Mouse (Mus musculus): ENCODE measurements around the gene Kif21a. TPM values are rescaled to one million over a fixed set of nuclear protein-coding genes. Genes with fewer than 3 reads are reported as not detected.

Kif21a gene
- polyA plus RNA-seq, 1 experiment from 2014 or later: 4.9 TPM

- Histone ChIP-seq H3K36me3 (peaks cover 30% of the 10 kb centered on the region), H3K4me3 (no peak overlapping the region), H3K27ac (no peak overlapping the region), H3K9me3 (no peaks in the 10 kb centered on the region), H3K4me1 (no peaks in the 10 kb centered on the region), H3K27me3 (ENCODE audit: insufficient read depth, poor library complexity, severe bottlenecking) (no peaks in the 10 kb centered on the region)
- WGBS: 70% methylated on average over 2 of the region's 2 CpGs
- no peak for DNase-seq (ENCODE audit: low spot score)
These were observed 86.4 kb downstream of the Kif21a start for GRCm38 (mm10) chr15:90963320-90963719.

- no peak overlapping the region for H3K27ac ChIP-seq
- no peak for DNase-seq (ENCODE audit: low spot score)
- no peaks in the 10 kb centered on the region for H3K27me3 ChIP-seq (ENCODE audit: insufficient read depth, poor library complexity, severe bottlenecking)
- H3K36me3 ChIP-seq: peaks cover 22% of the 10 kb centered on the region
- H3K4me1 ChIP-seq: no peaks in the 10 kb centered on the region
- H3K4me3 ChIP-seq: no peak overlapping the region
- no peaks in the 10 kb centered on the region for H3K9me3 ChIP-seq
- WGBS: 57% methylated on average over 4 of the region's 4 CpGs
These were observed 87.2 kb downstream of the Kif21a start for GRCm38 (mm10) chr15:90962548-90962947.

GRCm38 (mm10) chr15:90960831-90961554, 88.8 kb downstream of the Kif21a start:
- Histone ChIP-seq H3K4me3 (no peak overlapping the region), H3K27ac (no peak overlapping the region), H3K4me1 (no peaks in the 10 kb centered on the region), H3K36me3 (peaks cover 9% of the 10 kb centered on the region), H3K9me3 (no peaks in the 10 kb centered on the region), H3K27me3 (ENCODE audit: insufficient read depth, poor library complexity, severe bottlenecking) (no peaks in the 10 kb centered on the region)
- WGBS: 81% methylated on average over 8 of the region's 8 CpGs
- no peak for DNase-seq (ENCODE audit: low spot score)

GRCm38 (mm10) chr15:90951383-90951782, 98.4 kb downstream of the Kif21a start:
- no peak overlapping the region for H3K4me3 ChIP-seq
- 91% methylated on average over 6 of the region's 6 CpGs for WGBS
- no peaks in the 10 kb centered on the region for H3K9me3 ChIP-seq
- DNase-seq (ENCODE audit: low spot score): no peak
- H3K36me3 ChIP-seq: no peaks in the 10 kb centered on the region
- H3K27me3 ChIP-seq (ENCODE audit: insufficient read depth, poor library complexity, severe bottlenecking): no peaks in the 10 kb centered on the region
- no peak overlapping the region for H3K27ac ChIP-seq
- H3K4me1 ChIP-seq: no peaks in the 10 kb centered on the region

- Histone ChIP-seq H3K36me3 (peaks cover under 1% of the 10 kb centered on the region), H3K9me3 (no peaks in the 10 kb centered on the region), H3K27ac (no peak overlapping the region), H3K4me3 (no peak overlapping the region), H3K4me1 (peaks cover 12% of the 10 kb centered on the region), H3K27me3 (ENCODE audit: insufficient read depth, poor library complexity, severe bottlenecking) (no peaks in the 10 kb centered on the region)
- 25% methylated on average over 1 of the region's 1 CpGs for WGBS
- no peak for DNase-seq (ENCODE audit: low spot score)
These were observed 111.3 kb downstream of the Kif21a start for GRCm38 (mm10) chr15:90938469-90938868.

- no peaks in the 10 kb centered on the region for H3K27me3 ChIP-seq (ENCODE audit: insufficient read depth, poor library complexity, severe bottlenecking)
- H3K4me3 ChIP-seq: no peak overlapping the region
- H3K36me3 ChIP-seq: no peaks in the 10 kb centered on the region
- H3K27ac ChIP-seq: no peak overlapping the region
- 55% methylated on average over 6 of the region's 6 CpGs for WGBS
- H3K9me3 ChIP-seq: no peaks in the 10 kb centered on the region
- peaks cover 11% of the 10 kb centered on the region for H3K4me1 ChIP-seq
- DNase-seq (ENCODE audit: low spot score): no peak
These were observed 114.2 kb downstream of the Kif21a start for GRCm38 (mm10) chr15:90935579-90935978.

GRCm38 (mm10) chr15:90931451-90931850, 118.3 kb downstream of the Kif21a start:
- 67% methylated on average over 5 of the region's 5 CpGs for WGBS

GRCm38 (mm10) chr15:90929043-90929442, 120.7 kb downstream of the Kif21a start:
- Histone ChIP-seq H3K4me1 (no peaks in the 10 kb centered on the region), H3K9me3 (no peaks in the 10 kb centered on the region), H3K4me3 (no peak overlapping the region), H3K27me3 (ENCODE audit: insufficient read depth, poor library complexity, severe bottlenecking) (no peaks in the 10 kb centered on the region), H3K27ac (no peak overlapping the region), H3K36me3 (no peaks in the 10 kb centered on the region)
- no peak for DNase-seq (ENCODE audit: low spot score)
- WGBS: 36% methylated on average over 1 of the region's 1 CpGs

More at GRCm38 (mm10) chr15:90931451-90931850, 118.3 kb downstream of the Kif21a start:
- no peak for DNase-seq (ENCODE audit: low spot score)
- Histone ChIP-seq H3K27me3 (ENCODE audit: insufficient read depth, poor library complexity, severe bottlenecking) (no peaks in the 10 kb centered on the region), H3K9me3 (no peaks in the 10 kb centered on the region), H3K27ac (no peak overlapping the region), H3K36me3 (no peaks in the 10 kb centered on the region), H3K4me1 (no peaks in the 10 kb centered on the region), H3K4me3 (no peak overlapping the region)

- no peak for DNase-seq (ENCODE audit: low spot score)
These were observed 153.3 kb downstream of the Kif21a start for GRCm38 (mm10) chr15:90896480-90896879.

GRCm38 (mm10) chr15:90887466-90887865, 162.3 kb downstream of the Kif21a start:
- Histone ChIP-seq H3K4me3 (no peak overlapping the region), H3K9me3 (no peaks in the 10 kb centered on the region), H3K27me3 (ENCODE audit: insufficient read depth, poor library complexity, severe bottlenecking) (no peaks in the 10 kb centered on the region), H3K36me3 (no peaks in the 10 kb centered on the region), H3K4me1 (no peaks in the 10 kb centered on the region), H3K27ac (no peak overlapping the region)
- 81% methylated on average over 8 of the region's 8 CpGs for WGBS
- DNase-seq (ENCODE audit: low spot score): no peak

More at GRCm38 (mm10) chr15:90896480-90896879, 153.3 kb downstream of the Kif21a start:
- Histone ChIP-seq H3K27me3 (ENCODE audit: insufficient read depth, poor library complexity, severe bottlenecking) (no peaks in the 10 kb centered on the region), H3K4me1 (no peaks in the 10 kb centered on the region), H3K36me3 (no peaks in the 10 kb centered on the region), H3K27ac (no peak overlapping the region), H3K4me3 (no peak overlapping the region), H3K9me3 (no peaks in the 10 kb centered on the region)
- 77% methylated on average over 9 of the region's 9 CpGs for WGBS

Other genes starting within 250 kb of the Kif21a start
- gene Abcd2, start 141.9 kb upstream of the Kif21a start, polyA plus RNA-seq (2016; fragmentation: Nextera tagmentation; extraction: Ambion mirVana): 1.6 and 3.1 TPM in 2 replicates
- 0.10 TPM in 1 of 2 replicates, not detected in the other for gene CN725425, start 149.5 kb upstream of the Kif21a start, polyA plus RNA-seq (2016; fragmentation: Nextera tagmentation; extraction: Ambion mirVana)

Data from heart, embryonic 10.5 days (tissue).